Mouse (Mus musculus): Measurements from ENCODE around the gene Plscr2. TPM values are rescaled to one million over a fixed set of nuclear protein-coding genes. Genes with fewer than 3 reads are reported as not detected.

The Plscr2 gene
- polyA plus RNA-seq, 1 experiment: 4.7 TPM

DNA sequence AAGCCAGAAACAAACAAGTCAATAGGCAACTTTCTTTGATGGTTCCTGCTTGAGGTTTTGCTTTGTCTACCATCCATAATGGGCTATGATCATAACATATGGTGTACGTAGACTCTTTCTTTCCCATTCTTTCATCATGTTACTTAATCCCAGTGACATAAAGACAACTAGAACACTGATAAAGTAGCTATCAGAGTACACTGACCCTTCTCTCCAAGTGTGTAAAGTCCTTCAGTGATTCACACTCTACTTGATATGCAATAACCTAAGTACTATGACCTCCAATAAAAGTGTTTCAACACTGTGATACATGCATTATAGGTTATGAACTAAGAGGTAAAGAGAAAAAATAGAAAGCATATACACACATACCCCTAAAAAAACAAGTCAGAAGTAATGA, 61.7 kb downstream of the Plscr2 start:
- no peak for DNase-seq (ENCODE audit: extremely low spot score in 1 of 2, low spot score in 1 of 2)

- no peak for DNase-seq (ENCODE audit: extremely low spot score in 1 of 2, low spot score in 1 of 2)
Measured at GRCm38 (mm10) chr9:92337661-92338060, 62.3 kb downstream of the Plscr2 start.

- no peak for DNase-seq (ENCODE audit: extremely low spot score in 1 of 2, low spot score in 1 of 2)
Measured at GRCm38 (mm10) chr9:92338954-92339353, 63.6 kb downstream of the Plscr2 start.

Other genes starting within 250 kb of the Plscr2 start
- not detected in 2 replicates for gene Plscr5, start 82.7 kb upstream of the Plscr2 start, polyA plus RNA-seq (2012; rRNA removed)
- gene Plscr1, start 25.9 kb upstream of the Plscr2 start, polyA plus RNA-seq (2012; rRNA removed): 3.8 and 5.3 TPM in 2 replicates
- not detected in 2 replicates for gene 1700057G04Rik, start 33.8 kb downstream of the Plscr2 start, polyA plus RNA-seq (2012; rRNA removed)
- 4.9 and 5.6 TPM in 2 replicates for gene Plscr4, start 181.8 kb downstream of the Plscr2 start, polyA plus RNA-seq (2012; rRNA removed)